Mouse (Mus musculus): Measurements from ENCODE around the gene Fam107b.

The Fam107b gene

DNA sequence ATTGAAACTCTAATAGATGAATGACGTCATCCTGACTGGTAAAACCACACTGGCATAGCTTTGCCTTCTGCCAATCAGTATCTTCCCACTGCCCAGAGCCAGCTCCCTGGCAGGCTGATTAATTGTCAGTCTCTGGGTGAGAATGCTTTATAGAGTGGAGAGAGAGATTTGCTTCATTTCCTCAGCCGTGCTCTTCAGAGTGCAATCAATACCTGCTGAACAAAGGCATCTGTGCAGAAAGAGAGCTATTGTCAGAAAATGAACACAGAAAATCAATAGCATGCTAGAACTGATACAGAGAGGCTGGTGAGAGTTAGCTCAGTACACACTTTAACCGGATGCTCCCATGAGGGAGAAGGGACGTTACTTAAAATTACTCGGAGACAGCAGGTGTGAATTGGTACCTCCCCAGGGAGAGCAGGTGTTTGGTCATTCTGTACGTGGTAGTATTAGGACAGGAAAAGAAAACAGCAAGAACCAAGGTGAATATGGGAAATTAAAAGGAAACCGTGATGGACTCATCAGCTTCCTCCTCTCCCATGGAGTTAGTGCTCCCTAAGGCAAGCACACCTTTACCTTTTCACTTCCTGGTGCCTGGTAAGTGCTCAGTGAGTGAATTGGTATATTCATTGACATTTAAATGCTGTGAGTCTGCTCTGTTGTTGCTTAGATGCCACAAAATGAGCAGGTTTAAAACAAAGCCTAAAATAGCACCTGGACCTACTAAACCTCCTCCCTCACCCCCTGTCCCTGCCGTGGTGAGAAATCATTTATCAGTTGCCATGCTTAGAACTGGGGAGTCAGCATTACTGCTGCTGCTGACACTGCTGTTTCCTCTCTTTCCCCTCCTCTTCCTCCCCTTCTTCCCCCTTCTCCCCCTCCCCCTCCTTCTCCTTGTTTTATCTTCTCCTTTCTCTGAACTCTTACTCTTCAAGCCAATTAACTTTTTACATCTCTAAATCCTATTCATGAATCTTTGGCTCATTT is 38.9 kb downstream of the Fam107b start:
- DNase-seq (ENCODE audit: inconsistent age in 2 of 2, low spot score in 1 of 2), result no peak

DNA sequence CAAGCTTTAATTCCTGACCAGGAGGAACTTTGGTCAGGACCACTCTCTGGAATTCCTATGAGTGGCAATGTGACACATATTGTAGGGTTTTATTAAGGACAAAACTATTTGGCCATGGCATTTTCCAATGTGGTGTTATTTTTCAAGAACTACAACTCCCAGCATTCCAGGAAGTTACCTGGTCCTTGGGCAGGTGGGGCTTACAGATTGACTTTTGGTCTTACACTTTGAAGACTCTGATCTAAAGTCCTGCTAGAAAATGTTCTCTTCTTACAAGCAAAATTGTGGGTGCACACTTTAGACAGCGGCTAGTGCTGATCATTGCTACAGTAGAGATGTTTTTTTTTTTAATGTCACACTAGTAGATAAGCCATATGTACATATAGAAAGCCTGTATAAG is 48.2 kb downstream of the Fam107b start:
- DNase-seq (ENCODE audit: inconsistent age in 2 of 2, low spot score in 1 of 2), result no peak

DNA sequence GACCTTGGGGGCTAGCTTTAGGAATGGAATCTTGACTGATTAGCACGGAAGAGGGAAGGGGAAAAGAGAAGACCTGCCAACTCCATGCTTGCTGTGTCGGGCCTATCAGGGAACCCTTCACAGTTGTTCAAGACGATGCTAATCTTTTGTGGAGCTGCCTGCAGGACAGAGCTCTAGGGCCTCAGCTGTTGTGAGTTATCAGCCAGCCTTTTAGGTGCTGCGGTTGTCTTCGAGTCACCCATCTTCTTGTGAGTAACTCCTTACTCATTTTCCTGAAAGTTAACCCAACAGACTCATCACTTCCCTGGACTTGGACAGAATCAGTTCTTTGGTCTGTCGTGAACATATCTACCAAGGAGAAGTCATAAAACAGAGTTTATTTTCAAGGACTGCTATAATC is 51.3 kb downstream of the Fam107b start:
- no peak for DNase-seq (ENCODE audit: inconsistent age in 2 of 2, low spot score in 1 of 2)

DNA sequence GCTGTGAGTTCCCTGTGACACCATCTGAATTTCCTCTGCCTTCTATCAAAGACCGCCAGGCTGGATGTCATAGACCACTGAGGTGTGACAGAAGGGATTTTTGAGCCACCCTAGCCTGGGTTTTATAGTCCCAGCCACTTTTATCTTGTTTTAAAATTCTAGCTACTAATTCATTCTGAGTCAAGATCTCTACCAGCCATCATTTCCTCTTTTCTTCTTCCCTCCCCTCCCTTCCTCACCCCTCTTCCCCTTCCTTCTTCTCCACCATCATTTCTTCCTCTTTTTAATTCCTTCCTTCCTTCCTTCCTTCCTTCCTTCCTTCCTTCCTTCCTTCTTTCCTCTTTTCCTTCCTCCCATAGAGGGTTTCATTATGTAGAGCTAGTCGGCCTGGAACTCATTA is 51.9 kb downstream of the Fam107b start:
- DNase-seq (ENCODE audit: inconsistent age in 2 of 2, low spot score in 1 of 2), result no peak

DNA sequence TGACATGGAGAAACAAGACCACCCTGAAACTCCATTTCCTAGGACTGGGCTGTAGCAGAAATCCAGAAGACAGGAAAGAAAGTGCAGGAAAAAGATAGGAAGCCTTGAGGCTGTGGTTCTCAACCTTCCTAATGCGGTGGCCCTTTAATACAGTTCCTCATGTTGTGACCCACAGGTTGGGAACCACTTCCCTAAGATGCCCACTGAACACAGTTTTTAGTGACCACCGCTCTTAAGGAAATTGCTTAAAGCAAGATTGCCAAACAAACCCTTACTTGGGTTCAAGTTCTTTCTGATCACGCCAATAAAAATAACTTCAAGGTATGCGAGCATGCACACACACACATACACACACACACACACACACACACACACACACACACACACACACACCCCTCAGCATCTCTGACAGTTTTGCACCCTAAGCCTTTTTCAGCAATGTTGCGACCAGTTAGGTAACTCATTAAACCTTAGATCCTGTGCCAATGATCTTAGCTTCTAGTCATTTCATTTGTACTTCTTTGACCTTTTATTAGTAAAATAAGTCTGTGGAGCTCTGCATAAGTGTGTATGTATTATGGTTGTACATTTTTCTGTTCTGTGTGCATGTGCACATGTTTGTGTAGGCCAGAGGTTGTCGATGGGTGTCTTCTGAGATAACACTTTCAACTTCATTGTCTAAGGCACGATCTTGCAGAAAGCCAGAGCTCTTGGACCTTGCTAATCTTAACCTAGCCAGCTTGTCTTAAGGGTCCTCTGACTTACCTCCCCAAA is 53.1 kb downstream of the Fam107b start:
- no peak for DNase-seq (ENCODE audit: inconsistent age in 2 of 2, low spot score in 1 of 2)

DNA sequence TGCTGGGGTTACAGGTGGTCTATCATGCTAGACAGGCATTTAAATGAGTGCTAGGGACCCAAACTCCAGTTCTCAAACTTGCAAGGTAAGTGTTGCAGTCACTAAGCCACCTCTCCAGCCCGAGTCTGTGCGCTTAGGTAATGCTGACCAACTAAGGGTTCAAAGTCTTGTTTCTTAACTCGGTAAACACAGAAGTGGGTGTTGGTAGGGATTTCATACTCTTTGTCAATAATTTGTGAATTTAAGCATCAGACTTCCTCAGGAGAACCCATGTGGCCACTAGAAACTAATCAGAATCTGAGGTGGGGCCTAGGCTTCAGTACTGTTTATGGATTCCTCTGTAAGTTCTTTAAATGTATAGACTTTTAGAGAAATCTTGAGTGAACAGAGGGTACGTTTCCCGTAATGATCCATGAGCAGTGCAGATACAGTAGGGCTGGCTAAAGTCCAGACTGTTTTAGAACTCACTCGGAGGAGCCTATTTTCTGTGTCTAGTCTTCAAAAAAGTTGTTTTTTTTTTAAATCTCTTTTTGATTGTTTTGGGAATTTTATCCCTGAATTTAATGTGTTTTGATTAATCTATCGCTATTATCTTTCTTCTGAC is 53.8 kb downstream of the Fam107b start:
- DNase-seq (ENCODE audit: inconsistent age in 2 of 2, low spot score in 1 of 2), result no peak

DNA sequence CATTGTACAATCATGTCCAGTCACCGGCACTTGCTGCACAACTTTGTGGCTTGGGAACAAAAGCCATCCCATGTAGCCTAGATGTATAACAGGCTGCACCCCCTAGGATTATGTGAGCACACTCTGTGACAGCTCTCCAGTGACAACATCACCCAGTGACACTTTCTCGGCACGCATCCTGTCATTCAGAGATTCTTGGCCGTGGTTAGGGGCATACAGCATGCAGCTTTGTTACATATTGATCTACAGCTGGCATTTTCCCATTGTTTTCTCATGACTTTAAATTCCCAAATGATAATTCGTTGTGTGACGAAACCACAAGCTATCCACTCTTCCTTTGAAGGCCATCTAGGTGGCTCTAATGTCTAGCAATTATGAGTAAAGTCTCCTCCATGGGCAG is 58.8 kb downstream of the Fam107b start:
- DNase-seq (ENCODE audit: inconsistent age in 2 of 2, low spot score in 1 of 2), result no peak

DNA sequence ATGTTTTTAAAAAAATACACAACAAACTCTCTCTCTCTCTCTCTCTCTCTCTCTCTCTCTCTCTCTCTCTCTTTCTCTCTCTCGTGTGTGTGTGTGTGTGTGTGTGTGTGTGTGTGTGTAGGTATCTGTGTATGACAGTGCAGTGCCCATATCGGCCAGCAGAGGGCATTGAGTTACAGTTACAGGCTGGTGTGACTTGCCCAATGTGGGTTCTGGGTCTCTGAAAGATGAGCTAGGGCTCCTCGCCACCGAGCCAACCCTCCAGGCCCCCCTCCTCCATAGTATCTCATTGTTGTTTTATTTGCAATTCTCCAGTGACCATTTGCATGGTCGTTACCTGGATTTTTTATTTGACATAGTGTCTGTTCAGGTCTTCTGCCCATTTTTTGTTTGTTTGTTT is 59.5 kb downstream of the Fam107b start:
- no peak for DNase-seq (ENCODE audit: inconsistent age in 2 of 2, low spot score in 1 of 2)

DNA sequence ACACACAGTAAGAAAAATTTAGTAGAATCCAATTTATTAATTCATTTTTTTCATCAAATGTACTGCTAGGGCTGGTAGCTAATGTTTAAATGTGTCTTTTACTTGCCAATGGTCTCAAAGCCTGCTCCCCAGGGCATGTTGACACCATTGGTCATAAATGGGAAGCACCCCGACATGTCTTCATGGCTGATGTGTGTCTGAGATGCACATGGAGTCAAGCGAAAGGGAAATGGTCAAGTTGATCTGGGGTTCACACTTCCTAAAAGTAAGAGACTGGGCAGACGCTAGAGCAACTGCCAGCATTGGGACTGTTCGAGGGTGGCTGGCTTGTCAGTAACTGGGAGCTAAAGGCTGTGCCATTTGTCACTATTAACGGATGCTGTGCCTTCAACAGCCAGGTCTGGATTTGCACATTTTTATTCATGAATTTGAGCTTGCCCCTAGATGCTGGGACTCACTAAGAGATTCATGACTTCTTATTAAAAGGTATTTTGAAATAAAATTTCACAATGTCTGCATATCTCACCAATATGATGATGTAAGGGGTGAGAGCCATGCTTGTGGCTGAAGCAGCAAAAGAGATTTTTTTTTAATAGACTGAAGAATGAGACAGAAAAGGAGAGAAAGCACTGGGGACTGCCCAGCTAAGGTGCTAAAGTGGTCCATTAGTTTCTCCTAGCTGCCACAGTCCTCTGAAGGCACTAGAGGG is 60.6 kb downstream of the Fam107b start:
- DNase-seq (ENCODE audit: inconsistent age in 2 of 2, low spot score in 1 of 2), result no peak

DNA sequence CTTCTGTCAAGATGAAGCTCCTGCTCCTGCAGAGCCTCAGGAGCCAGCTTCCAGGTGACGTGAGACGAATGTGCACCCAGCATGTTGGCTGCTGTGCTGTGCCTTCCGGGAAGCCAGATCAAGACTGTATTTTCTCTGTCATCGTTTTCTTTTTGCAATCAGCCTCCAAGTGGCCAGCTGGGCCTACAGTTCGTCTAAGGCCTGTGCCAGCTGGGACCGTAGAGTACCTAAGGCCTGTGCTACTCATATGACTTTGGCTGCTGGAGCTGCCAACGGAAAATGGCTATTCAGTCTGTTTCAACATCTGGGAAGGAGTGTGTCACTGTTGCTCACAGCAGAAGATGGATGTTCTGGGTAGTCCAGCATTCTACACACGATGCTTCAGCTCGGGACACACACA is 62.8 kb downstream of the Fam107b start:
- peak in 1 of 2 experiments; percentile 31 for DNase-seq (ENCODE audit: inconsistent age in 2 of 2, low spot score in 1 of 2)

DNA sequence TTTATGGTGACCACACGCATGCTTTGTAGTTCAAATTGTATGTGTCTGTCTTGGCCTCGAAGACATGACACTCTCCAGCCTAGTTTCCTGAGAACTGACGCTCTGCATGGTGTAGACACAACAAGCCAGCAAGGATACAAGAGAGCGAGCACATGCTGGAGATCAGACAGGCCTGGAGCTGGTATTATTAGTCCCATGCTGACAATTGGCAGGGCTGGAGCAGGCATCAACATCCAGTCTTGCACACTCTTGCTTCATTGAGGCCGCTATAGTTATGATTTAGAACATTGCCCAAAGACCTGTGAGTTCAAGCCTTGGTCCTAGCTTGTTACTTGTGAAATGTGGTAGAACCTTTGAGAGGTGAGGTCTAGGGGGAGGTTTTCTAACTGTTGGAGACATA is 66.5 kb downstream of the Fam107b start:
- DNase-seq (ENCODE audit: inconsistent age in 2 of 2, low spot score in 1 of 2), result no peak

DNA sequence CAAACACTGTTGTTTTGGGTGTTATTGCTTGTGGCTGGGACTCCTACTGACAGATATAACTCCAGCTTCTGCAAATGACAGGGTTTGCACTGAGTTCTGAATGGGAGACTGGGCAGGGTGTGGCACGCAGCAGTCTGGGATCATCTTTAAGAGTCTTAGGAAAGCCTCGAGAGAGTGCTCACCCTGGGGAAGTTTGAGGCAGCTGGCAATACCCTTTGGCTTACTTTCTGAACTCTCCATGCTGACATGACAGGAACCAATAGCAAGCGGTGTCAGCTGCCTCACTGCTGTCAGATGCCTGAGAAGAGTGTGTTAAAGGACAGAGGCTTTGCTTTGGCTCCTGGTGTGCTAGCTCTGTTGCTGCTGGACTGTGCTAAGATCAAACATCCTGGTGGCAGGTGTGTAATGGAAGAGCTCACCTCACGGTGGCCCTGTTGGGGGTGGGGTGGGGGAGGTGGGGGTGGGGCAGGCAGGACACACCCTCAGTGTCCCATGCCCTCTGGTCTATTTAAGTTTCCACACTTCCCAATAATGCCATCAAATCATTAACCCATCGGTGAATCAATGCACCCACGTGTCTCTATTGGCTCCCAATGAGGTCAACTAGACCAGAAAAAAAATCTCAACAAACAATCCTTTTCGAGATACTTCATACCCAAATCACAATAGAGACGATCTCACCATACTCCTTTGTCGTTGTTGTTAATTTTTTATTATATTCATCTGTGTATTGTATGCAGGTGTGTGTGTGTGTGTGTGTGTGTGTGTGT is 70.9 kb downstream of the Fam107b start:
- peak in 1 of 2 experiments; percentile 28 for DNase-seq (ENCODE audit: inconsistent age in 2 of 2, low spot score in 1 of 2)

DNA sequence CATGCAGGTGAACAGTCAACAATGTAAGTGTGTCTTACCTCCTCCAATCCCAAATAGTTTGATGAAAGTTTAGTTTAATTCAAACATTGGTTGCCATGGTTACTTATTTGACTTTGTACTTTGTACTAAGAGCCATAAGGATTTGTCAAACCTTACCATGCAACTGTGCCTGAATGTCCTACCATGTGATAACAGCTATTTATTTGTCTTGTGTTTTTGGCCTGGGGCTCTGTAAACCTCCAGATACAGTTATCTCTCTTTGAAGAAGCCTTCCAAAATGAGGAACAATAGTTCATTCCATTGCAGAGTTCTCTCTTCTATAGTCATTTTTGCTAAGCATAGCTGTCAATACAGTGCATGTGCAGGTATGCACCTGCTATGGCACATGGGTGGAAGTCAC is 72.7 kb downstream of the Fam107b start:
- no peak for DNase-seq (ENCODE audit: inconsistent age in 2 of 2, low spot score in 1 of 2)

DNA sequence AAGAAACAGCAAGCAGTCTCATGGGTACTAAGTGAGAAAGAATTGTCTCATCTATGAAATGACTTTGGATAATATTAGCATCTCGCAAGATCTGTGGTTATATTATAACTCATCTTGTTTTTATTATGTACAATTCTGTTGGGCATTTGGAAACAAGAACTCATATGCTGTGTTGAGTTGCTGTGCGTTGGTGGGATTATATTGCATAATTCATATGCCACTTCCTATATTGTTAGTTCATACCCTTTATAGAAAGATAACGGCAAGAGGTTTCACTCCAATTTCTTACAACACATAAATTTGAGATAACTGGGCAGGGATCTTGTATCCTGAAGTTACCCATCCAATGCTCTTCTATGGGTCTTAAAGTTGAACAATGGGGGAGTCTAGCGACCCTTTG is 75.5 kb downstream of the Fam107b start:
- no peak for DNase-seq (ENCODE audit: inconsistent age in 2 of 2, low spot score in 1 of 2)

DNA sequence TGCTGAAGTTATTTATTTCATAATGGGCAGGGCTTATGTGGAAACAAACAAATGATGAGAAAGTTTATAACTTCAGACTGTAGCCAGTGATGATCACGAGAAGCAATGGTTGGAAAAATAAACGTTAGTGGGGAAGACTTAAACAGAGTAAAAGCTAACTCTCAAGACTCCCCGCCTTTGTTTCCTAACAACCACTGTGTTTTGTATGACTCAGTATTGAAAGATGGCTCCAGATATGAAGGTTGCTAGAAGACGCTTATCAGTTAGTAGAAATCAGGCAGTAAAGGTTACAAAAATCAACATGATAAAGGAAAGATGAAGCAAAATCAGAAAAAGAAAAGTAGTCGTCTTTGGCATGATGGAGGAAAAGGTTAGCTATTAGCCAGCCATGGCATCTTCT is 78.9 kb downstream of the Fam107b start:
- no peak for DNase-seq (ENCODE audit: inconsistent age in 2 of 2, low spot score in 1 of 2)

DNA sequence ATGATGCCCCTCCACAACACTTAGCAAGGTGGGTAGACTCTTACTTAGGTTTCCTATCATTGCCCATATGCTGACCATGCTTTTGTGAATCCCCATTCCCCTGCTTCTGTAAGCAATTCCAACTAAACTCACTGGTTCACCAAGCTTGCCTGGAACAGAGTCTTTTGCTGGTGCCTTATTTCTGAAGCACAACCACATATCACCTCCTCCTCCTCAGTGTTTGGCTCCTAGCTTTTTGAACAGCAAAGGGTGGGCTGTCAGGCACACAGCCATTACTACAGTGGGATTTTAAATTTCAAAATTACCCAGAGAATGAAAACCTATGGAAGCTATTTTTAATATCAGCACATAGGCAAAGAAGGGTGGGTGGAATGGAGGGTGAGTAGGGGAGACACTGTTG is 84.3 kb downstream of the Fam107b start:
- no peak for DNase-seq (ENCODE audit: inconsistent age in 2 of 2, low spot score in 1 of 2)

DNA sequence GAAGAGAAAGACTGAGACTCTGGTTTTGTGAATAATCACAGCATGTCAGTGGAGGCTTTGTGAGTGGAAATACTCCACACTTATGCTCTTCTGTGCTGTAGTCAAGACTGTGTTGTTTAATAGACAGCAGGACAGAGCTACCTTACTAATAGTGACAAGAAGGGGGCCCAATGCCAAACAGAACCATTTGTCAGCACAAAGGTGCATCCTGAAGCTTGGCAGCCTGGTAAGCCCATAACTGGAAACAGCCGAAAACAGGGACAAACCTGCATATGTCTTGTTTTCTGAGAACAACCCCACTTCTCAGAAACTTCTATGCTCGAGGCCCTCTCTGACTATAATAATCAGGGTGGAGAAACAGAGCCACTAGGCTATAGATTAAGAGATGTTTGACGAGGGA is 85.8 kb downstream of the Fam107b start:
- DNase-seq (ENCODE audit: inconsistent age in 2 of 2, low spot score in 1 of 2), result no peak

DNA sequence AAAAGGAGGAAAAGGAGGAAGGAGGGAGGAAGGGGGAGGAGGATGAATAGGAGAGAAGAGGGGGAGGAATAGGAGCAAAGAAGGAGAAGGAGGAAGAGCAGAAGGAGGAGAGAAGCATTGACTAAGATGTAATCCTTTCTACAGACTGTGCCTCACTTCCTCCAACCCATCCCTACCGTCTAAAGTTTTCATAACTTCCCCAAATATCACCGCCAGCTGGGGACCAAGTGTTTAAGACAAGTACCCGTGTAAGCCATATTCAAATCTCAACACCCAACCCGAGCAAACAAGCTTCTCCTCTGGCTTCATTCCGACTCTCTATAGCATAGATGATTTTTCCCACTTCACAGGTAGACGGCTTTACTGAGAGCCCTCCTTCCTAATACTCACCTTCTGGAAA is 86.5 kb downstream of the Fam107b start:
- no peak for DNase-seq (ENCODE audit: inconsistent age in 2 of 2, low spot score in 1 of 2)

DNA sequence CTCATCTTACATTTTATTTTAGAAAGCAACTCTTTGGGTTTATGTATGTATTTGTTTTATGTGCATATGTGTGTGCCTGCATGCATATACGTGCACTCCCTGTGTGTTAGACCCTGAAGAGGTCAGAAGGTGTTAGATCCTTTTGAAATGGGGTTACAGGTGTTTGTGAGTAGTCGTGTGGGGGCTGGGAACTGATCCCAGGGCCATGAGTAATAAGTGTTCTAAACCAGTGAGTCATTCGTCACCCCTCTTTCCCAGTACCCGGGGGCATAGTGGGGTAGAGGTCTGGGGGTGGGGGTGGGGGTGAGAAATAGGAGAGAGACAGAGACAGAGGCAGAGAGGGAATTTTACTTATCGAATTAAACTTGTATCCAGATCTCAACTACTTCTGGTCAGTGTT is 87.1 kb downstream of the Fam107b start:
- DNase-seq (ENCODE audit: inconsistent age in 2 of 2, low spot score in 1 of 2), result no peak

Data from adrenal gland, adult (tissue).